Mouse (Mus musculus): ENCODE results near the gene Timm9.
"Not testable (repeated sequence)": the region's sequence is repeated elsewhere in the genome, so short reads cannot be mapped to it uniquely, and the experiment has no call there.

Gene Timm9

DNA sequence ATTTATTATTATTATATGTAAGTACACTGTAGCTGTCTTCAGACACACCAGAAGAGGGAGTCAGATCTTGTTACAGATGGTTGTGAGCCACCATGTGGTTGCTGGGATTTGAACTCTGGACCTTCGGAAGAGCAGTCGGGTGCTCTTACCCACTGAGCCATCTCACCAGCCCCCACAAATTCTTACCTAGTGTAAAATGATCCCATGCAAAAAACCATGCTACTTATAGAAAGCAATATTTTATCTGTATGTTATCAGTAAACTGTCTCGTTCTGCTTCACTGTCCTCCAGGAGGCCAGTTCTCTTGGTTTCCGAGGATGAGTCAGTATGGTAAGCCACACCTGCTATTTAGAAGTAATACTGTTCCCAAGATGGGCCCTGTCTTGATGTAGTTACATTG is 32.2 kb downstream of the Timm9 start:
- DNase-seq, result not testable (repeated sequence)

DNA sequence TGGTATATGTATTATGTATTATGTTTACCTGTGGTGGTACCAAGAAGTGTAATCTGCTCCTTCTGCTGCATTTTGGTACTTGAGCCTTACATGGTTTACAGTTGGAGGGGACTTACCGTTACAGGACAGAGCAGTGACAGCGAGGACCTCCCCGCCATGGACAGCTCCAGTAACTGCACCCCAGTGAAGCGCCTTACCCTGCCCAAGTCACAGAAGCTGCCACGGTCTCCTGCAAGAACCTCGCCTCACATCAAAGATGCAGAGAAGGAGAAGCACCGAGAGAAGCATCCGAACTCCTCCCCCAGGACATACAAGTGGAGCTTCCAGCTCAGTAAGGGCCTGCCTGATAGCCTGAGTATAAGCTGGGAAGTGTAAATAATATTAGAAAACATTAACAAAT is 50.2 kb downstream of the Timm9 start:
- DNase-seq, result no peak
